Mouse (Mus musculus) stomach, postnatal 0 days (tissue): ENCODE measurements around the gene Tjp1. TPM values are rescaled to one million over a fixed set of nuclear protein-coding genes. Genes with fewer than 3 reads are reported as not detected.

Experiments used
- ATAC-seq: fragments of 200-750 bp; cut with Nextera tagmentation; 2 replicates; pipeline ENCODE4 v1.8.0; 2017; ENCODE audit not compliant: low FRiP score, low TSS enrichment
- DNase-seq: peaks from one replicate; pipeline ENCODE4 v3.0.0-alpha.2; 2016; ENCODE audit warnings: low spot score
- H3K27ac ChIP-seq: fragments of 300-500 bp; sonication (generic); replicated peaks from 2 replicates; pipeline ENCODE4 v1.5.1; 2014; ENCODE audit warnings: mild to moderate bottlenecking, control low read depth
- H3K27me3 ChIP-seq: fragments of 300-500 bp; sonication (generic); 2 replicates; pipeline ENCODE4 v1.6.1; 2014; ENCODE audit warnings: low read length; ENCODE audit not compliant: control insufficient read depth, insufficient read depth
- H3K36me3 ChIP-seq: fragments of 300-500 bp; sonication (generic); 2 replicates; pipeline ENCODE4 v1.6.1; 2014; ENCODE audit warnings: low read length, mixed read lengths; ENCODE audit not compliant: control insufficient read depth, insufficient read depth
- H3K4me1 ChIP-seq: fragments of 300-500 bp; sonication (generic); replicated peaks from 2 replicates; pipeline ENCODE4 v1.6.1; 2014; ENCODE audit warnings: antibody characterized with exemption; ENCODE audit not compliant: control insufficient read depth, insufficient read depth
- H3K4me2 ChIP-seq: fragments of 300-500 bp; sonication (generic); replicated peaks from 2 replicates; pipeline ENCODE4 v1.6.1; 2014; ENCODE audit warnings: low read depth, mild to moderate bottlenecking, control low read depth, moderate library complexity
- H3K4me3 ChIP-seq: fragments of 300-500 bp; sonication (generic); 2 replicates; pipeline ENCODE4 v1.5.1; 2014; ENCODE audit warnings: low read depth, low read length, control low read depth
- H3K9ac ChIP-seq: fragments of 300-500 bp; sonication (generic); 2 replicates; pipeline ENCODE4 v1.6.1; 2014; ENCODE audit warnings: mild to moderate bottlenecking, low read length, control low read depth, mixed read lengths
- H3K9me3 ChIP-seq: fragments of 300-500 bp; sonication (generic); 2 replicates; pipeline ENCODE4 v1.6.1; 2016; ENCODE audit warnings: low read length; ENCODE audit not compliant: control insufficient read depth
- CTCF ChIP-seq: IDR thresholded peaks from 2 replicates; pipeline ENCODE4 v1.5.1; 2016; ENCODE audit warnings: antibody characterized with exemption, low read depth, mild to moderate bottlenecking, moderate library complexity
- EP300 ChIP-seq: optimal IDR thresholded peaks from 2 replicates; pipeline ENCODE3; 2016; ENCODE audit warnings: antibody characterized with exemption
- WGBS: fragments of 180-500 bp; shearing (Covaris S2); extraction: QIAGEN DNeasy Blood & Tissue Kit; methylation state at CpG from one replicate; pipeline ENCODE4 v1.1.7; 2014; 5-methylcytosine and 5-hydroxymethylcytosine counted together
- polyA plus RNA-seq: library from polyadenylated mRNA; unstranded; fragments of >200 nt; fragmentation: Nextera tagmentation; extraction: Ambion mirVana; gene quantifications from 2 replicates; pipeline ENCODE4 v1.2.1, GENCODE M21; 2015

The Tjp1 gene
- polyA plus RNA-seq, 1 experiment from 2014 or later: 12.6 TPM

DNA sequence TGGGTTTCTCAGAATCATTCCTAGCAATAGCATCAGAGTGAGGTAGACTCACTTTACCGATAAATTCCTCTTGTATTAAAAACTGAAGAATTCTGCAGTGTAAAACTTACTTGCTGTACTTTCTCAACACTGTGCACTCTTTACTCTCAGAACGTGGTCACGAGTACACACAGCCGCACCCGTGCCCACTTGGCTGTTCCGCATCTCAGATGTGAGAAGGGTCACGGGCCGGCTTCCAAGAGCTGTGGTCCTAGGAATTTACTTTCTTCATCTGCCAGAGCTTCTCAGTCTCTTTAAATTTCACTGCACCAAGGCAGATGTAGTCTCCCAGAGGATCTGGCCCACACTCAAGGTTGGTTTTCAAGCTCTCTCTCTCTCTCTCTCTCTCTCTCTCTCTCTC lies 277.9 kb downstream of the Tjp1 start:
- Histone ChIP-seq H3K4me2 (no peak overlapping the region), H3K9me3 (no peaks in the 10 kb centered on the region), H3K9ac (no peak overlapping the region), H3K4me3 (no peak overlapping the region), H3K27me3 (no peaks in the 10 kb centered on the region), H3K4me1 (no peaks in the 10 kb centered on the region), H3K36me3 (no peaks in the 10 kb centered on the region), H3K27ac (no peak overlapping the region)
- no peak for DNase-seq
- ATAC-seq: no peak
- TF ChIP-seq EP300 (no peak), CTCF (no peak)
- WGBS: 70% methylated on average over 8 of the region's 8 CpGs

Other genes starting within 250 kb of the Tjp1 start
- 5.2 and 6.2 TPM in 2 replicates for gene Tarsl2, start 117.1 kb upstream of the Tjp1 start, polyA plus RNA-seq
- 68.3 and 73.8 TPM in 2 replicates for gene Tm2d3, start 163.4 kb upstream of the Tjp1 start, polyA plus RNA-seq